Mouse (Mus musculus) embryo, embryonic 10.5 days (tissue): Measurements from ENCODE around the gene Ms4a6b.
"Not testable (repeated sequence)": the region's sequence is repeated elsewhere in the genome, so short reads cannot be mapped to it uniquely, and the experiment has no call there.

Experiments used
- DNase-seq: peaks from one replicate; pipeline ENCODE4 v3.0.0-alpha.2; 2015; ENCODE audit warnings: low spot score

Ms4a6b gene

DNA sequence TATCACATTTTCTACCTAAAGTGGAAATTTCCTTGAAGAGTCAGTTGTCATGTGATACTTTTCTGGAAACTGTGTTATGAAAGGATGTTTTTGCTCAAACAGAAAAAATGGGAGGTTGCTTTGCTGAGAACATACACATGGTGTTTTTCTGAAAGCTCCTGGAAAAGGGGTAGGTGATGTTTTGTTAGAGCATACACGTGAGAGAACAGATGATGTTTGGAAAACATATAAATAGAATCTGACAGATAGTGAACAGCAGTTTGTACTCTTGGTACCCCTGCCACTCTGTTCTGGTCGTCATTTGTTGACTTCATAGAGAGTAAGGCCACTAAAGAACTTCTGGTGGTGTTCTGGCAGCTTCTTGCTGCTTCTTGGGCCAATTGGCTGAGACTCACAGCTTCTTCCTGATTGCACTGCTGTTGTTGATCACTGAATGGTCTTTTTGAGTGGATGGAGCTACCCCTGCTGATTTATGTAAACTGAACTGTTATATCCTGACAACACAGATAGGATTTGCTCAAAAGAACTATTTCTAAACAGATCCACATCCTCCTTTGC, 17.7 kb downstream of the Ms4a6b start:
- no peak for DNase-seq

GRCm38 (mm10) chr19:11536593-11536992, 20.3 kb downstream of the Ms4a6b start, which contains the start of gene Ms4a4d:
TSS of gene Ms4a4d (plus strand) at chr19:11536801.
- DNase-seq, result peak; percentile 6

DNA sequence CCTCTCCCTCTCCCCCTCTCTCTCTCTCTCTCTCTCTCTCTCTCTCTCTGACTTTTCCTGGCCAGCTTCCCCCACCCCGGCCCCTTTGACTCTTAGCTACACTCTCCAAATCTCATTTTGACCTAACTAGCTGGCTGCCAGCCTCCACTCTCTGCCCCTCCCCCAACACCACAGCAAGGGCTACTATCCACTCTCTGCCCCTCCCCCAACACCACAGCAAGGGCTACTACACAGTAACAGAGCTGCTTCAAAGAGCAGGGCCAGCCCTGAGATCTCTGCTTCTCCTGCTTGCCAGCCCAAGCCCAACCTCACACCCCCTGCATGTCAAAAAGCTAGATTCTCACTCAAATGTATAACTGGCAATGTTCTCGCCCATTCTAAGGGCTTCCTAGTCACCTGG, 21.0 kb downstream of the Ms4a6b start:
- peak; percentile 50 for DNase-seq

GRCm38 (mm10) chr19:11540166-11540821, 24.0 kb downstream of the Ms4a6b start:
- not testable (repeated sequence) for DNase-seq

DNA sequence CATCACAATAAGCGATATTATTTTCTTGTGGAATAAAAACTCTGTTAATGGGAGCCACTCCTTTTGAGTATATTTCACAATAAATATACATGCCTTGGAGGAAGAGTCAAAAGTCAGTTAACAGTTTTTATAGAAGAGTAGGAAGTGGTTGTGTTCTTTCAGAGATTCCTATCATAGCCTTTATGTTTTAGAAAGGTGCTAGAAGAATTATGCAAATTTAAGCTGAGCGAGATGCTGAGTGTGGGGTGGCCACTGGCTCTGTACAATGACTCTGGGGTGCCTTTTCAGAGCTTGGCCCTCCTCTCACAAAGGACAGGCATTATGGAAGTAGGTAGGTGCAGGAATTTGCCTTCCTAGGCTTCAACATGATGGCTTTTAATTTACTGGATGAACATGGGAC, 28.1 kb downstream of the Ms4a6b start:
- DNase-seq, result not testable (repeated sequence)

- DNase-seq, result no peak
These were observed 31.6 kb downstream of the Ms4a6b start for GRCm38 (mm10) chr19:11547911-11548310.

- DNase-seq, result no peak
These were observed 38.4 kb downstream of the Ms4a6b start for GRCm38 (mm10) chr19:11554726-11555125.

- DNase-seq, result not testable (repeated sequence)
These were observed 43.2 kb downstream of the Ms4a6b start for GRCm38 (mm10) chr19:11559560-11559959.

GRCm38 (mm10) chr19:11574965-11575364, 58.7 kb downstream of the Ms4a6b start:
- DNase-seq, result no peak
